Mouse (Mus musculus) cerebellum, adult 2 months (tissue): ENCODE data around the gene Spdye4a. TPM values are rescaled to one million over a fixed set of nuclear protein-coding genes. Genes with fewer than 3 reads are reported as not detected.
A peak's percentile ranks its signal among the peaks of the same experiment; 100 is the strongest.

Source experiments
- DNase-seq, 2 experiments: peaks; one replicate each; pipeline ENCODE4 v3.0.0; 2021
- H3K27ac ChIP-seq: fragments of 200-500 bp; 2 replicates; pipeline ENCODE4 v1.5.1; 2012; ENCODE audit warnings: low read length, control low read depth, inconsistent platforms; ENCODE audit not compliant: insufficient read depth
- H3K27me3 ChIP-seq: fragments of 200-500 bp; 2 replicates; pipeline ENCODE4 v1.6.1; 2012; ENCODE audit warnings: inconsistent platforms, mild to moderate bottlenecking, low read length, moderate library complexity; ENCODE audit not compliant: control insufficient read depth, insufficient read depth
- H3K4me1 ChIP-seq: fragments of 200-500 bp; 2 replicates; pipeline ENCODE4 v1.6.1; 2011; ENCODE audit warnings: low read length; ENCODE audit not compliant: control insufficient read depth, insufficient read depth
- H3K4me3 ChIP-seq: fragments of 200-500 bp; replicated peaks from 2 replicates; pipeline ENCODE3; 2011; ENCODE audit warnings: mild to moderate bottlenecking, low read depth, low read length, control low read depth; ENCODE audit not compliant: insufficient read depth
- CTCF ChIP-seq: fragments of 200-500 bp; IDR thresholded peaks from 2 replicates; pipeline ENCODE4 v1.5.1; 2011; ENCODE audit warnings: low read depth, mild to moderate bottlenecking, control low read depth, low read length, moderate library complexity, borderline replicate concordance; ENCODE audit not compliant: insufficient read depth
- POLR2A ChIP-seq: fragments of 200-500 bp; IDR thresholded peaks from 2 replicates; pipeline ENCODE4 v1.6.1; 2011; ENCODE audit warnings: low read length, control low read depth, borderline replicate concordance; ENCODE audit not compliant: insufficient read depth
- WGBS: fragments of 180-500 bp; shearing (Covaris S2); methylation state at CpG from one replicate; pipeline ENCODE4 v1.1.7; 2018; 5-methylcytosine and 5-hydroxymethylcytosine counted together
- polyA plus RNA-seq: library from polyadenylated mRNA; depleted of rRNA; stranded (reverse); fragments of >200 nt; gene quantifications from 2 replicates; pipeline ENCODE4 v1.2.3, GENCODE M21; 2012; rRNA removed

Gene Spdye4a
- polyA plus RNA-seq, result not detected in 2 replicates

GRCm38 (mm10) chr5:143226790-143227189 lies at the start of gene Spdye4a:
TSS of gene Spdye4a (minus strand) at chr5:143226890.
- TF ChIP-seq CTCF (no peak), POLR2A (no peak)
- Histone ChIP-seq H3K4me1 (no peaks in the 10 kb centered on the region), H3K4me3 (no peak within 1 kb of the TSS), H3K27ac (no peak within 1 kb of the TSS), H3K27me3 (no peaks in the 10 kb centered on the region)
- WGBS, result 89% methylated on average over 3 of the region's 3 CpGs
- DNase-seq, result no peak

- no peak for TF ChIP-seq POLR2A
- no peak for TF ChIP-seq CTCF
These were observed 49.1 kb upstream of the Spdye4a start for GRCm38 (mm10) chr5:143275761-143276160.

GRCm38 (mm10) chr5:143272540-143273330 lies 46.0 kb upstream of the Spdye4a start:
- H3K4me1 ChIP-seq, result peaks cover 12% of the 10 kb centered on the region
- DNase-seq, result no peak
- no peak overlapping the region for H3K27ac ChIP-seq
- H3K27me3 ChIP-seq, result no peaks in the 10 kb centered on the region
- TF ChIP-seq CTCF, result no peak
- TF ChIP-seq POLR2A, result no peak
- H3K4me3 ChIP-seq, result no peak overlapping the region
- 36% methylated on average over 16 of the region's 16 CpGs for WGBS

More at GRCm38 (mm10) chr5:143275761-143276160, 49.1 kb upstream of the Spdye4a start:
- Histone ChIP-seq H3K4me1 (peaks cover 5% of the 10 kb centered on the region), H3K27me3 (no peaks in the 10 kb centered on the region), H3K4me3 (no peak overlapping the region), H3K27ac (no peak overlapping the region)
- DNase-seq, result no peak
- WGBS, result 13% methylated on average over 5 of the region's 5 CpGs

- WGBS, result 67% methylated on average over 3 of the region's 3 CpGs
- Histone ChIP-seq H3K4me1 (peaks cover 12% of the 10 kb centered on the region), H3K27ac (no peak overlapping the region), H3K4me3 (no peak overlapping the region), H3K27me3 (no peaks in the 10 kb centered on the region)
- no peak for DNase-seq
- TF ChIP-seq CTCF, result no peak
- no peak for TF ChIP-seq POLR2A
These were observed 45.4 kb upstream of the Spdye4a start for GRCm38 (mm10) chr5:143272108-143272507.

GRCm38 (mm10) chr5:143271642-143272041 lies 45.0 kb upstream of the Spdye4a start:
- WGBS, result 92% methylated on average over 6 of the region's 6 CpGs
- H3K4me3 ChIP-seq, result no peak overlapping the region
- H3K27me3 ChIP-seq, result no peaks in the 10 kb centered on the region
- no peak for TF ChIP-seq POLR2A
- TF ChIP-seq CTCF, result no peak
- peaks cover 16% of the 10 kb centered on the region for H3K4me1 ChIP-seq
- no peak overlapping the region for H3K27ac ChIP-seq
- DNase-seq, result no peak

GRCm38 (mm10) chr5:143270151-143270519 lies 43.4 kb upstream of the Spdye4a start:
- Histone ChIP-seq H3K4me3 (peak overlapping the region; percentile 88), H3K27ac (peak overlapping the region; percentile 77), H3K4me1 (peaks cover 22% of the 10 kb centered on the region), H3K27me3 (no peaks in the 10 kb centered on the region)
- WGBS, result under 1% methylated on average over 12 of the region's 12 CpGs
- no peak for TF ChIP-seq POLR2A
- no peak for TF ChIP-seq CTCF
- DNase-seq, result no peak

- Histone ChIP-seq H3K27me3 (no peaks in the 10 kb centered on the region), H3K4me1 (peaks cover 27% of the 10 kb centered on the region), H3K4me3 (peak within 1 kb of the TSS; percentile 88), H3K27ac (peak within 1 kb of the TSS; percentile 77)
- no peak for TF ChIP-seq CTCF
- TF ChIP-seq POLR2A, result peak; percentile 99
- peak; percentile 82 to 84 for DNase-seq
- under 1% methylated on average over 79 of the region's 79 CpGs for WGBS
These were observed 42.9 kb upstream of the Spdye4a start, which contains the start of gene Zfp316 for GRCm38 (mm10) chr5:143269363-143270150. TSS of gene Zfp316 (minus strand) at chr5:143270022.
